Mouse (Mus musculus): Measurements from ENCODE around the gene Hdac11.

Hdac11 gene

GRCm38 (mm10) chr6:91156554-91157236 is at the start of gene Hdac11:
Gene Hdac11, plus strand, starts transcription at chr6:91156665.
- 1% methylated on average over 42 of the region's 42 CpGs for WGBS

GRCm38 (mm10) chr6:91108301-91108916 is 48.1 kb upstream of the Hdac11 start:
- 56% methylated on average over 3 of the region's 3 CpGs for WGBS

GRCm38 (mm10) chr6:91108917-91109450 is 47.5 kb upstream of the Hdac11 start:
- 74% methylated on average over 2 of the region's 2 CpGs for WGBS

- 80% methylated on average over 13 of the region's 13 CpGs for WGBS
These were observed 46.0 kb upstream of the Hdac11 start for GRCm38 (mm10) chr6:91110323-91111020.

- 81% methylated on average over 10 of the region's 10 CpGs for WGBS
These were observed 45.1 kb upstream of the Hdac11 start for GRCm38 (mm10) chr6:91111141-91111953.

GRCm38 (mm10) chr6:91111954-91112252 is 44.6 kb upstream of the Hdac11 start:
- 95% methylated on average over 3 of the region's 3 CpGs for WGBS

DNA sequence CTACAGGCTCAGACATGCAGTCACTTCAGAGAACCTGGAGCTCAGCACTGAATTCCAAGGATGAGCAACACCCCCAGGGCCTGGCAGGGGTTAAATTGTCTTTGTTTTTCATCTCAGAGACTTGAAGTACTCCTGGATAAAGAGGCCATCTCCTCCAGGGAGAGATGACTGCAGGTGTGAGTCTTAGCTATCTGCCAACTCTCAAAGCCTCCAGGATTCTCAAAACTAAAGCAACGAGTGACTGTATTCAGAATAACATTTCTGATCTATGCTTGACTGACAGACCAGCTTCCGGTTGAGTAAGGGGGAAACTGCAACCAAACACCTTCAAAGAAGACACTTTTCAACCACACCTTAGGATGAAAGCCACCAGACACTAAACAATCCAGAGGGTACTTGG is 41.7 kb upstream of the Hdac11 start:
- WGBS, result 32% methylated on average over 2 of the region's 2 CpGs

GRCm38 (mm10) chr6:91115158-91115557 is 41.3 kb upstream of the Hdac11 start:
- 33% methylated on average over 1 of the region's 1 CpGs for WGBS

- 26% methylated on average over 4 of the region's 4 CpGs for WGBS
These were observed 40.6 kb upstream of the Hdac11 start for GRCm38 (mm10) chr6:91115863-91116243.

- under 1% methylated on average over 93 of the region's 93 CpGs for WGBS
These were observed 40.0 kb upstream of the Hdac11 start, which contains the start of gene Nup210 for GRCm38 (mm10) chr6:91116244-91117145. Gene Nup210, minus strand, starts transcription at chr6:91116829.

- 10% methylated on average over 9 of the region's 9 CpGs for WGBS
These were observed 39.3 kb upstream of the Hdac11 start for GRCm38 (mm10) chr6:91117149-91117548.

- 90% methylated on average over 2 of the region's 2 CpGs for WGBS
These were observed 36.3 kb upstream of the Hdac11 start for GRCm38 (mm10) chr6:91120206-91120605.

- 94% methylated on average over 7 of the region's 7 CpGs for WGBS
These were observed 35.4 kb upstream of the Hdac11 start for GRCm38 (mm10) chr6:91121089-91121488.

GRCm38 (mm10) chr6:91123453-91123852 is 33.0 kb upstream of the Hdac11 start:
- WGBS, result 85% methylated on average over 3 of the region's 3 CpGs

GRCm38 (mm10) chr6:91124286-91125227 is 31.9 kb upstream of the Hdac11 start:
- 63% methylated on average over 7 of the region's 7 CpGs for WGBS

DNA sequence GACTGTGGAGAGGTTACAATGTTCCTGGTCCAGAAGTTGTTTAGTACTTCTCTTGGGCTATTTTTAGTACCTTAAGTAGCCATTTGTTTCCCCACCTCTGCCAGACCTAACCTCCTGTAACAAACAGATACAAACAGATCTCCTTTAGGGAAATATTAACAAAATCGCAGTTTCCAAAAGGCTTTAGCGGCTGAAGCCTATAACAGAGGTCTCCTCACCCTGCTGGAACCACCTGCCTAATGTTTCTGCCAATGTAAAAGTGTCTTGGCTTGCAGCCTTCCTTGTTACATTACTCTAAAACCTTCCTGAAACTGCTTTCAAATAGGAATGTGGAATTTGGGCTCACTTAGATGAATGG is 31.3 kb upstream of the Hdac11 start:
- WGBS, result 87% methylated on average over 2 of the region's 2 CpGs

- 62% methylated on average over 4 of the region's 4 CpGs for WGBS
These were observed 27.5 kb upstream of the Hdac11 start for GRCm38 (mm10) chr6:91128996-91129395.

- 61% methylated on average over 1 of the region's 1 CpGs for WGBS
These were observed 25.6 kb upstream of the Hdac11 start for GRCm38 (mm10) chr6:91130856-91131255.

- 70% methylated on average over 10 of the region's 10 CpGs for WGBS
These were observed 19.0 kb upstream of the Hdac11 start for GRCm38 (mm10) chr6:91137343-91137956.

Data from cerebral cortex, adult 2 months (tissue).